Mouse (Mus musculus) heart, embryonic 13.5 days (tissue): ENCODE measurements around the gene Apbb1ip. TPM values are rescaled to one million over a fixed set of nuclear protein-coding genes. Genes with fewer than 3 reads are reported as not detected.

ENCODE experiments used
- ATAC-seq: fragments of 200-750 bp; cut with Nextera tagmentation; 2 replicates; pipeline ENCODE4 v1.8.0; 2017; ENCODE audit warnings: moderate TSS enrichment; ENCODE audit not compliant: insufficient number of reproducible peaks, low FRiP score, low TSS enrichment; ENCODE audit errors: extremely low read depth
- H3K27ac ChIP-seq: fragments of 300-500 bp; sonication (generic); replicated peaks from 2 replicates; pipeline ENCODE4 v1.5.1; 2015; ENCODE audit warnings: moderate library complexity, mild to moderate bottlenecking, inconsistent platforms
- H3K27me3 ChIP-seq: fragments of 300-500 bp; sonication (generic); replicated peaks from 2 replicates; pipeline ENCODE4 v1.6.1; 2015; ENCODE audit warnings: mild to moderate bottlenecking, inconsistent platforms
- H3K36me3 ChIP-seq: fragments of 300-500 bp; sonication (generic); 2 replicates; pipeline ENCODE4 v1.6.1; 2015; ENCODE audit warnings: mild to moderate bottlenecking, inconsistent platforms
- H3K4me1 ChIP-seq: fragments of 300-500 bp; sonication (generic); 2 replicates; pipeline ENCODE4 v1.6.1; 2015; ENCODE audit warnings: inconsistent platforms
- H3K4me2 ChIP-seq: fragments of 300-500 bp; sonication (generic); 2 replicates; pipeline ENCODE4 v1.6.1; 2015; ENCODE audit warnings: inconsistent platforms, mild to moderate bottlenecking, moderate library complexity
- H3K4me3 ChIP-seq: fragments of 300-500 bp; sonication (generic); 2 replicates; pipeline ENCODE4 v1.5.1; 2015; ENCODE audit warnings: moderate library complexity, mild to moderate bottlenecking, inconsistent platforms
- H3K9ac ChIP-seq: fragments of 300-500 bp; sonication (generic); 2 replicates; pipeline ENCODE4 v1.6.1; 2015; ENCODE audit warnings: inconsistent platforms, mild to moderate bottlenecking, moderate library complexity
- H3K9me3 ChIP-seq: fragments of 300-500 bp; sonication (generic); 2 replicates; pipeline ENCODE4 v1.6.1; 2016; ENCODE audit warnings: inconsistent platforms
- WGBS: fragments of 180-500 bp; shearing (Covaris S2); methylation state at CpG from one replicate; pipeline ENCODE4 v1.1.7; 2015; ENCODE audit warnings: mixed read lengths; 5-methylcytosine and 5-hydroxymethylcytosine counted together
- polyA plus RNA-seq: library from polyadenylated mRNA; unstranded; fragments of >200 nt; fragmentation: Nextera tagmentation; extraction: Ambion mirVana; gene quantifications from 2 replicates; pipeline ENCODE4 v1.2.1, GENCODE M21; 2015

Apbb1ip gene
- polyA plus RNA-seq, 1 experiment from 2014 or later = 1.4 TPM

DNA sequence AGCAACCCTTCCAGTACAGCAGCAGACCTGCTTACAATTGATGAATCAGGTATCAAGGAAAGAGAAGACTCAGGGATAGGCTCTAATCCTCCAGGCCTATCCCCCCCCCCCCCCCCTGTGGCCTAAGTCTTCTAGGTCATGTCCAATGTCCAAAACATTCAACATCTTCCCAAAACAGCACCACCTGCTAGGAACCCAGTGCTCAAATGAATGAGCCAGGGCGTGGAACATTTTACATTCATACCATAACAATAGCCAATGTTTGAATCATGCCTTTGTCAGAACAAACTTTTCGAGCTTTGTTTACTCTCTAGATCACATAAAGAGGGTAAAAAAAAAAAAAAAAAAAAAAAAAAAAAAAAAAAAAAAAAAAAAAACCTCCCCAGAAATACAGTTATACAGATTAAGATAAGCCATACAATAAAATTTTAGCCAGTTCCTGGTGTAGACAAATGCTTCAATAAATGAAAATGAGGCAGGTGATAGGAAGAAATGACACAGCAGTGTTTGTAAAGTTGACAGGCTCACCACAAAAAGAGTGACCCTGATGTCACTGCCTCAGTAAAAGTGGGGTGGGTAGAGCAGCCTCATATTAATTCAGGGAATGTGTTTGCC, 20.3 kb upstream of the Apbb1ip start:
- no peak for ATAC-seq
- Histone ChIP-seq H3K36me3 (no peaks in the 10 kb centered on the region), H3K27me3 (no peaks in the 10 kb centered on the region), H3K4me3 (no peak overlapping the region), H3K27ac (no peak overlapping the region), H3K4me1 (no peaks in the 10 kb centered on the region), H3K9ac (no peak overlapping the region), H3K9me3 (no peaks in the 10 kb centered on the region), H3K4me2 (no peak overlapping the region)
- WGBS = 75% methylated on average over 2 of the region's 2 CpGs

DNA sequence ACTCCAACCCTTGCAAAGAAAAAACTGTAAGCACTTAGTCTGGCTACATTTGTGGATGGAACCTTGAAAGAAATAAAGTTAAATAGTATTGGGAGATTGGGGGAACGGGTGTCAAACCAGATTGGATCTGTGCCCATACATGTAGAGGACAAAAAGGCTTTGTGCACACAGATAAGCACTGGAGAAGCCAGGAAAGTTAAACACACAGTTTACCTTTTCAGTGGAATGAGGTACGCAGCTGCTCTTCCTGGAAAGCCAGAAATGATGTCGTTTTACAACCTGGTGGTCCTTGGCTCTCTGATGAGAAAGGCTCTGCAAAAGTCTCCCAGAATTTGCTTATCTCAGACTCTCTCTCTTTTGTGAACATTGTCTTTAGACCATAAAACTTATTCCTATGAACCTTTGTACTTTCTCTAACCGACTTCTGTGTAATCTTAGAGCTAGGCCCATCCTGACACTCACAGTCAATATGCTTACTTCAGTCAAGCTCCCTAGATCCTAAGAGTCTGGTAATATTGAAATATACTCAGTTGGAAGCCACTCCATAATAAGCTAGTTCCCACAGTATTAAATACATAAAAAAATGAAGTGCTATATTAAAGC, 19.6 kb upstream of the Apbb1ip start:
- no peaks in the 10 kb centered on the region for H3K4me1 ChIP-seq
- 60% methylated on average over 4 of the region's 4 CpGs for WGBS
- no peak for ATAC-seq
- no peaks in the 10 kb centered on the region for H3K27me3 ChIP-seq
- H3K4me2 ChIP-seq = no peak overlapping the region
- no peaks in the 10 kb centered on the region for H3K36me3 ChIP-seq
- no peak overlapping the region for H3K4me3 ChIP-seq
- no peaks in the 10 kb centered on the region for H3K9me3 ChIP-seq
- H3K9ac ChIP-seq = no peak overlapping the region
- no peak overlapping the region for H3K27ac ChIP-seq

DNA sequence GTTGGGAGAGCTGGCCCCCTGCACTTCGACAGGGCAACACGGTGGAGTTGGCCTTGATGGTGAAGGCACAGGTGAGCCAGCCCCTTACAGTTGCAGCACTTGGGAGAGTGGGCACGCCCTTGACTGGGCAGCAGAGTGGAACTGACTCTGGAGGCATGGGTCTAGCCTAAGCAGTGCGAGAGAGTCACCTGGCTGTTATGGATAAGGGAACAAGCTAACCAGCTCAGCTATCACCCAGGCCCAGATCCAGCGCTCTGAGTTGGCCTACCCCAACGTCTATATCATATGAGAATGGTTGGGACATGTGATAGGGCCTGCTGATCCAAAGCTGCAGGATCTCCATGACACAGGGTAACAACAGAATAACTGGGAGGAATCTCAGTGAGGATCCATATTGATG, 18.3 kb upstream of the Apbb1ip start:
- Histone ChIP-seq H3K27ac (no peak overlapping the region), H3K9ac (no peak overlapping the region), H3K4me3 (no peak overlapping the region), H3K4me1 (no peaks in the 10 kb centered on the region), H3K36me3 (no peaks in the 10 kb centered on the region), H3K27me3 (no peaks in the 10 kb centered on the region), H3K9me3 (no peaks in the 10 kb centered on the region), H3K4me2 (no peak overlapping the region)
- ATAC-seq = no peak
- 67% methylated on average over 6 of the region's 6 CpGs for WGBS

DNA sequence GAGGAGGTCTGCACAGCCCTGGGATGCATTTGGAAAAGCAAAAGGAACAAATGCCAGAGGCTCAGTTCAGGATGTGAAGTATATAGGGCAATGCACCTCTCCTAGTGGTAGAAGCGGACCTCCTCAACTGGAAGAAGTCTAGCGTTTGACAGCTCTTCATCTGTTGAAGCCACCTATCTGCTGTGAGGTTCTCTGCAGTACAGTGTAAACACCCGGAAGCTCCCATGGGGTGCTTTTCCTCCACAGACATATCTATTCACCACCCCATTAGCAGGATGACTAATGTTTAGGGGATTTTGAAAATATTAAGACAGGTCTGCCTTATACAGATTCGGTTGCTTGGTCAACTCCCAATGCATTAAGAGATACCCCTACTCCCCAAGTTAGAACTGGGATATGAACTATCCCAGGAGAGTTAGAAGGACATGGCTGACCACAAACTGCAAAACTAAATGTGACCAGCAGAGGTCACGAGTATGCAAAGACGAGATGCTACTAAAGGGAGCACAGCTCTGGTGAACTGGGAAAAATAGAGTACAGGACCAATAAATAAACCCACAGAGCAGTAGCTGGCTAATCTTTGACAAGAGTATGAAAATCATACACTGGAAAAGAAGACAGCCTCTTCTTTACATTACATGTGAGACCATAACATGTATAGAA, 15.5 kb upstream of the Apbb1ip start:
- ATAC-seq = no peak
- no peaks in the 10 kb centered on the region for H3K4me1 ChIP-seq
- no peak overlapping the region for H3K9ac ChIP-seq
- no peak overlapping the region for H3K27ac ChIP-seq
- no peak overlapping the region for H3K4me2 ChIP-seq
- 25% methylated on average over 6 of the region's 6 CpGs for WGBS
- H3K9me3 ChIP-seq = no peaks in the 10 kb centered on the region
- no peak overlapping the region for H3K4me3 ChIP-seq
- H3K36me3 ChIP-seq = no peaks in the 10 kb centered on the region
- H3K27me3 ChIP-seq = no peaks in the 10 kb centered on the region

DNA sequence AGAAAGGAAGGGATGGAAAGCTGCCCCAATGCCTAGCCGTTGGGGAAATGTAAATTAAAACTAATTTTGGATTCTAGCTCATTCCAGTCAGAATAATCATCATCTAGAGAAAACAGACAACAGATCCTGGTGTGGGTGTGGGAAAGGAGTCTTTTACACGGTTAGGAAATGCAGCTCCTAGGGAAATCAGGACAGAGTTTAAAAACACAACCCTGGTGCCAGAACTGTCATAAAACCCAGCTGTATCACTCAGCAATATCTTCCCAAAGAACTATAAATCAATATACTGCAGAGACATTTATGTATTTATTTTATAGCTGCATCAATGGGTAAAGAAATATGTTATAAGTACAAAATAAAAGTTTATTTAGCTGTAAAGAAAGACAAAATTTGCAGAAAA, 13.4 kb upstream of the Apbb1ip start:
- Histone ChIP-seq H3K4me3 (no peak overlapping the region), H3K27ac (no peak overlapping the region), H3K9me3 (no peaks in the 10 kb centered on the region), H3K9ac (no peak overlapping the region), H3K27me3 (no peaks in the 10 kb centered on the region), H3K4me2 (no peak overlapping the region), H3K4me1 (no peaks in the 10 kb centered on the region), H3K36me3 (no peaks in the 10 kb centered on the region)
- no peak for ATAC-seq
- 32% methylated on average over 2 of the region's 2 CpGs for WGBS

DNA sequence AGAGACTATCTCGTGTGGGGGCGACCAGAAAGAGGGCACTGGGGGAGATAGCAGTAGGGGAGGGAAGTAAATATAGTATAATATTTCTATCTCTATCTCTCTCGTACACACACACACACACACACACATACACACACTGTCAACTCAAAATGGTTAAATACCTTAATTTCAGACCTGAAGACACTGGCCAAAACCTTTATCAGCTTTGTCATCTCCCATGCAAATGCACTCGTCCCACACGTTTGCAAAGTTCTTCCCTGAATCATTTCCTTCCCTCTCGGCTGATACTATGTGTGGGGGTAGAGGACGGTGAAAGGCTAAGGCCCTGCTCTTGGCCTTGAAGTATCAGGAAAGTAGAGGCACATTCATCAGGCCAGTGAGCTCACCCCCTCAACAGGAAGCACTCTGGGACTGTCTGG, 12.8 kb upstream of the Apbb1ip start:
- H3K27me3 ChIP-seq = no peaks in the 10 kb centered on the region
- no peak overlapping the region for H3K4me3 ChIP-seq
- no peaks in the 10 kb centered on the region for H3K4me1 ChIP-seq
- no peaks in the 10 kb centered on the region for H3K9me3 ChIP-seq
- H3K4me2 ChIP-seq = no peak overlapping the region
- WGBS = 59% methylated on average over 7 of the region's 7 CpGs
- H3K36me3 ChIP-seq = no peaks in the 10 kb centered on the region
- no peak for ATAC-seq
- H3K9ac ChIP-seq = no peak overlapping the region
- H3K27ac ChIP-seq = no peak overlapping the region

DNA sequence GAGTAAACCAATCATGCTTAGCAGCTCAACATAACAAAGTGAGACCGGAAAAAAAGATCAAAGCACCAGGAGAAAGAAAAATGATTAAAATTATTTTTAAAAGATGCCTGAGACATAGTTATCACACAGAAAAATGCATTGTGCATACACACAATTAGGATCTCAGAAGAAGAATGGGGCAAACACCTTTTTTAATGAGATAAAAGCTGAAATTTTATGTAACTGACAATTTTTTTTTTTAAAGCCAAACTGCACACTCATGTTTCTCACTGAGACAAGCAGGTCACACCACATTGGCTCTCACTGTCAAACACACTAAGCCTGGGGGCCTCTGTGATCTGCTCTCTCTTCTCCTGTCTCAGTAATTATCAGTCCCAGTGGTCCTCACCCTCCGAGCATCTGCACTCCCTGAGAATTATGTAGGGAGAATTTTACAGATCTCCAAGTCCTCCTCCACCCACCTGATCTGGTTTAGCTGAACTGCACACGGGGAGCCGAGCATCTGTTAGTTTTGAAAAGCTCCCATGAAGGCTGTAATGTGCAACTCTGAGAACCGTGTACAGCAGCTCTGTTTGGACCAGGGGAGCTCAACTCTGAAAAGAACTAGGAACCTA, 9.0 kb upstream of the Apbb1ip start:
- no peak overlapping the region for H3K27ac ChIP-seq
- no peaks in the 10 kb centered on the region for H3K36me3 ChIP-seq
- no peak for ATAC-seq
- H3K27me3 ChIP-seq = no peaks in the 10 kb centered on the region
- H3K9me3 ChIP-seq = no peaks in the 10 kb centered on the region
- H3K4me2 ChIP-seq = no peak overlapping the region
- H3K9ac ChIP-seq = no peak overlapping the region
- H3K4me3 ChIP-seq = no peak overlapping the region
- H3K4me1 ChIP-seq = no peaks in the 10 kb centered on the region
- WGBS = 57% methylated on average over 5 of the region's 5 CpGs

DNA sequence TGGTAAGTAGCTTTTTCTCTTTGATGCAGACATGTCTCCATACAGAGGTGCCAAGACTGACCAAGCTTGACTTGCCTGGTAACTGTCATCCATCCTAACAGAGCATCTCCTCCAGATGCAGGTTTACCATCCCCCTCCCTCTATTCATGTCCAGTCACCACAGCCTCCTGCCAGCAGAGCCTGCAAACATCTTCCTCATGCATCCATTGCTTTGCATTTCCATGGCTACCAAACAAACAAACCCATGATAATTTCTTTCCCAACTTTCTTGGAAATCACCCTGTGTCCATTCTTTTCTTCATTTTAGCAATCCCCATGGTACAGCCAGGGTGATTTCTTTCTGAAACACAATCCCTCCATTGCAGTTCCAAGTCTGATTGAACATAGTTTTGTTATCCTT, 2.6 kb upstream of the Apbb1ip start:
- no peak for ATAC-seq
- no peak overlapping the region for H3K9ac ChIP-seq
- H3K36me3 ChIP-seq = no peaks in the 10 kb centered on the region
- H3K27ac ChIP-seq = no peak overlapping the region
- no peaks in the 10 kb centered on the region for H3K9me3 ChIP-seq
- H3K4me2 ChIP-seq = no peak overlapping the region
- H3K4me1 ChIP-seq = peaks cover 11% of the 10 kb centered on the region
- H3K4me3 ChIP-seq = no peak overlapping the region
- H3K27me3 ChIP-seq = 0 out of 2 replicates have a peak, but pooled peaks cover 12% of the 10 kb centered on the region

DNA sequence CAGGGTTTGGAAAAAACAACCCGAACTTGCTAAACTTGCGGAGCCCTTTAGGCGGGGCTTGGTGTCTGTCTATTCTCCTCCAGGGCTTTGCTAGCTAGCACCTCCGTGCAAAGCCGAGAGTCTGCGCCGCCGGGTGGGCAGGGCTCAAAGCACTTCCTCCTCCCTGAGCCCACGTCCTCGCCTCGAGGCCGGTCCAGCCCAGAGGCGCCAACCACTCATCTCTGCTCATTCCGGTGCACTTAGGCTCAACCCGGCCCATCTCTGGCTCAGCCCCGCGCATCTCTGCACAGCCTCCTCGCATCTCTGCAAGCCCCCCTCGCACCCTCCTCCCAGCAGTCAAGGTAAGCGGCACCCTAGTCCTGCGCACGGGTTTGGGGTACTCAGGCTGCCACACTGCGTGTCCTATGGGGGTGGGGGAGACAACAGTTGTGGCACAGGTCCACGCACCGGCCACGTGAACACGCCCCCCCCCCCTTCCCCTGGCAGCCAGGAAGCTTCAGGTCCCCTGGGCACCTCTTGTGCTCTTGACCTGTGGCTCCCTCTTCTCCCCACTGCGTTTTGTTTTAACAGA, 372 bp downstream of the Apbb1ip start:
- no peak overlapping the region for H3K27ac ChIP-seq
- 0 out of 2 replicates have a peak, but pooled peaks have one; percentile 15 for ATAC-seq
- WGBS = under 1% methylated on average over 26 of the region's 28 CpGs

DNA sequence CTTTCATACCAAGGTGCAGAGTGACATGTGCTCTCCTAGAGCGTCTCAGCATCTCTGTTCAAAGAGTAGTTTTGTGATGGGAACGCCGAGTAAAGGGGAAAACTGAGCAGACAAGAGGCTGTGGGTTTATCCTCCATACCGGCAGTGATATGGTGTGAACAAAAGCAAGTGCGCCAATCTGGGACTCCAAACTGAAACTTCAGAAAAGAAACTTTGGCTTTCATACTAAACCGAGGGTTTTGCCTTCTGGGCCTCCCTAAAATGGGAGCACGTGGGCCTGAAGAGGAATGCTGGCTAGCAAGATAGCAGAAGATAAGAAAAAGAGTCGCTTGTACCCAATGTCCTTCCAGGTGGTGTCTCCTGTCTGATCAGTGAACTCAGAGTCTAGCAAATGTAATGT, 1.3 kb downstream of the Apbb1ip start:
- Histone ChIP-seq H3K27me3 (0 out of 2 replicates have a peak, but pooled peaks cover 12% of the 10 kb centered on the region), H3K4me3 (peak overlapping the region; percentile 54), H3K4me2 (peak overlapping the region; percentile 87), H3K9ac (peak overlapping the region; percentile 9; the same call in 1 of the 2 replicates), H3K27ac (no peak overlapping the region), H3K4me1 (peaks cover 11% of the 10 kb centered on the region), H3K9me3 (no peaks in the 10 kb centered on the region), H3K36me3 (no peaks in the 10 kb centered on the region)
- ATAC-seq = no peak
- WGBS = 37% methylated on average over 8 of the region's 8 CpGs

More for the DNA sequence above, 372 bp downstream of the Apbb1ip start:
- Histone ChIP-seq H3K4me1 (peaks cover 11% of the 10 kb centered on the region), H3K4me2 (peak overlapping the region; percentile 87), H3K27me3 (0 out of 2 replicates have a peak, but pooled peaks cover 12% of the 10 kb centered on the region), H3K9me3 (no peaks in the 10 kb centered on the region), H3K9ac (peak overlapping the region; percentile 71), H3K36me3 (no peaks in the 10 kb centered on the region), H3K4me3 (peak overlapping the region; percentile 54)

DNA sequence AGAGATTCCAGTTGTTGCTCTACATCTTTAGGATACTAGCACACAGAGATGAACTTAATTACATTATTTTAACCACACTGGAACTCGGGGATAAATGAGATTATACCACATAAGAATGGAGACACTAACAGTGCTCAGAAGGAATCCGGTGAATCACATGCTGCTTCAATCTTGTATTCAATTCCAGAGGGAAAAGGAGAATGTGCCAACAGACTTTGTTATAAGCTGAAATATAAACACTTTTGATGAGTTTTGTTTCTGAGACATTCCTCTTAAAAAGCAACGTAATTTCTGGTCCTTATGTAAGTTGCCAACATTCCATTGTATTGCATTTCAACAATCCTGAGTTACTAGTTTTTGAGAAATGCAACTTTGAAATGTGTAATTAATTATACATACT, 1.8 kb downstream of the Apbb1ip start:
- H3K4me2 ChIP-seq = peak overlapping the region; percentile 87

More for the DNA sequence above, 1.8 kb downstream of the Apbb1ip start:
- H3K4me1 ChIP-seq = peaks cover 11% of the 10 kb centered on the region
- H3K9me3 ChIP-seq = no peaks in the 10 kb centered on the region
- 59% methylated on average over 3 of the region's 3 CpGs for WGBS
- H3K27ac ChIP-seq = no peak overlapping the region
- no peak for ATAC-seq
- H3K9ac ChIP-seq = no peak overlapping the region
- no peaks in the 10 kb centered on the region for H3K36me3 ChIP-seq
- no peak overlapping the region for H3K4me3 ChIP-seq
- H3K27me3 ChIP-seq = 0 out of 2 replicates have a peak, but pooled peaks cover 12% of the 10 kb centered on the region
